Comparison of ENCODE assay signal across 15 mouse cellular contexts in genomic region chr17:83079361-83079685, GRCm38 (mm10).
"Had no signal": no experiment of that assay in that cellular context is flagged by ENCODE, and none has a peak within 500 bp of the region (broad histone marks: within the 10 kb centered on the region; RNA-seq: fewer than 3 reads in every experiment).

No protein-coding gene starts in this region.

- H3K9ac ChIP-seq: liver, embryonic 13.5 days; midbrain, embryonic 13.5 days; neural tube, embryonic 13.5 days had no signal

- H3K27ac ChIP-seq: left cerebral cortex, adult 2 months; liver, embryonic 13.5 days; midbrain, embryonic 13.5 days; neural tube, embryonic 13.5 days had no signal

- DNase-seq: kidney, adult 8-10 months; kidney, postnatal 25 days; layer of hippocampus, postnatal 36 days; liver, embryonic 13.5 days; lung, adult 2 months; lung, postnatal 14 days; right cerebral cortex, postnatal 25 days; spleen, adult 18-20 months; thymus, adult 18-20 months; thymus, postnatal 36 days had no signal

- H3K4me2 ChIP-seq: liver, embryonic 13.5 days; midbrain, embryonic 13.5 days; neural tube, embryonic 13.5 days had no signal

- H3K9me3 ChIP-seq: liver, embryonic 13.5 days; midbrain, embryonic 13.5 days had no signal

- H3K27me3 ChIP-seq: liver, embryonic 13.5 days had no signal

- H3K36me3 ChIP-seq: liver, embryonic 13.5 days; midbrain, embryonic 10.5 days; midbrain, embryonic 13.5 days; neural tube, embryonic 13.5 days had no signal

- H3K4me3 ChIP-seq: left cerebral cortex, adult 2 months; liver, embryonic 13.5 days; midbrain, embryonic 13.5 days; myocyte; neural tube, embryonic 13.5 days had no signal
